Mouse (Mus musculus) lung, adult 2 months (tissue): Measurements from ENCODE around the gene Olfr1471.

Experiments
- CTCF ChIP-seq: fragments of 200-500 bp; IDR thresholded peaks from 2 replicates; pipeline ENCODE4 v1.5.1; 2011; ENCODE audit warnings: mild to moderate bottlenecking, low read length, control low read depth; ENCODE audit not compliant: insufficient read depth
- POLR2A ChIP-seq: fragments of 200-500 bp; IDR thresholded peaks from 2 replicates; pipeline ENCODE4 v1.6.1; 2011; ENCODE audit warnings: low read depth, mild to moderate bottlenecking, control low read depth, low read length, borderline replicate concordance; ENCODE audit errors: extremely low read depth

- TF ChIP-seq CTCF (no peak), POLR2A (no peak)
Measured at GRCm38 (mm10) chr19:13455986-13456385, 12.8 kb downstream of the Olfr1471 start, which contains the start of gene Olfr1472.
